20 mouse cellular contexts compared by ENCODE assay signal in genomic region chr16:75287150-75287549, GRCm38 (mm10).
A peak's percentile ranks its signal among the peaks of the same experiment; 100 is the strongest.
DNase-seq lines count a peak whose midpoint lies in the region; ATAC-seq lines count a peak whose summit lies in the region.
"Had no signal": no experiment of that assay in that cellular context is flagged by ENCODE, and none has a peak within 500 bp of the region (broad histone marks: within the 10 kb centered on the region; RNA-seq: fewer than 3 reads in every experiment).

No protein-coding gene starts in this region.

- peak; percentile 90 for ATAC-seq in frontal cortex, adult (ENCODE audit: low TSS enrichment)
- ATAC-seq in kidney, embryonic 16.5 days (ENCODE audit: low FRiP score, low TSS enrichment) = no peak
- ATAC-seq: activated CD4-positive, CD25-positive, alpha-beta regulatory T cell, adult 4 months; CD4-positive, CD25-positive, alpha-beta regulatory T cell, adult 4 months; Patski had no signal

- no peaks in the 10 kb centered on the region for H3K27me3 ChIP-seq in kidney, embryonic 16.5 days (ENCODE audit: insufficient read depth, low read length)
- H3K27me3 ChIP-seq: CH12.LX had no signal

- no peaks in the 10 kb centered on the region for H3K36me3 ChIP-seq in kidney, embryonic 16.5 days (ENCODE audit: insufficient read depth, low read length)
- H3K36me3 ChIP-seq: G1E had no signal

- H3K9ac ChIP-seq in kidney, embryonic 16.5 days (replicated peaks; ENCODE audit: low read length) = no peak overlapping the region

- H3K27ac ChIP-seq in kidney, embryonic 16.5 days (ENCODE audit: low read length) = no peak overlapping the region

- H3K9me3 ChIP-seq in kidney, embryonic 16.5 days (ENCODE audit: low read length) = no peaks in the 10 kb centered on the region
- H3K9me3 ChIP-seq: G1E had no signal

- WGBS in kidney, embryonic 16.5 days = 91% methylated on average over 1 of the region's 1 CpGs

- no peak for DNase-seq in frontal cortex, postnatal 36 days (ENCODE audit: low spot score in 2 of 2)
- peak; percentile 29 for DNase-seq in brain, adult 2 months (ENCODE audit: low read depth, low spot score)
- DNase-seq: adrenal gland, adult 2 months; adrenal gland, adult 8-10 months; adrenal gland, postnatal 10 days; adrenal gland, postnatal 14 days; adrenal gland, postnatal 25 days; adrenal gland, postnatal 36 days; B cell, adult 2 months; cerebellum, adult 11 months; cerebellum, adult 11-12 months; cerebellum, adult 18-20 months; cerebellum, adult 2 months had no signal

- H3K4me2 ChIP-seq in kidney, embryonic 16.5 days (replicated peaks; ENCODE audit: low read depth, low read length) = no peak overlapping the region

- H3K4me1 ChIP-seq in kidney, embryonic 16.5 days (ENCODE audit: insufficient read depth, low read length) = no peaks in the 10 kb centered on the region

- no peak overlapping the region for H3K4me3 ChIP-seq in kidney, embryonic 16.5 days (ENCODE audit: low read length)
